Mouse (Mus musculus) cerebellum, adult 2 months (tissue): ENCODE results near the gene Mtcl1. TPM values are rescaled to one million over a fixed set of nuclear protein-coding genes. Genes with fewer than 3 reads are reported as not detected.
A peak's percentile ranks its signal among the peaks of the same experiment; 100 is the strongest.

Source experiments
- DNase-seq, 2 experiments: peaks; one replicate each; pipeline ENCODE4 v3.0.0; 2021
- H3K27ac ChIP-seq: fragments of 200-500 bp; 2 replicates; pipeline ENCODE4 v1.5.1; 2012; ENCODE audit warnings: low read length, control low read depth, inconsistent platforms; ENCODE audit not compliant: insufficient read depth
- H3K27me3 ChIP-seq: fragments of 200-500 bp; 2 replicates; pipeline ENCODE4 v1.6.1; 2012; ENCODE audit warnings: inconsistent platforms, mild to moderate bottlenecking, low read length, moderate library complexity; ENCODE audit not compliant: control insufficient read depth, insufficient read depth
- H3K4me1 ChIP-seq: fragments of 200-500 bp; 2 replicates; pipeline ENCODE4 v1.6.1; 2011; ENCODE audit warnings: low read length; ENCODE audit not compliant: control insufficient read depth, insufficient read depth
- H3K4me3 ChIP-seq: fragments of 200-500 bp; replicated peaks from 2 replicates; pipeline ENCODE3; 2011; ENCODE audit warnings: mild to moderate bottlenecking, low read depth, low read length, control low read depth; ENCODE audit not compliant: insufficient read depth
- CTCF ChIP-seq: fragments of 200-500 bp; IDR thresholded peaks from 2 replicates; pipeline ENCODE4 v1.5.1; 2011; ENCODE audit warnings: low read depth, mild to moderate bottlenecking, control low read depth, low read length, moderate library complexity, borderline replicate concordance; ENCODE audit not compliant: insufficient read depth
- POLR2A ChIP-seq: fragments of 200-500 bp; IDR thresholded peaks from 2 replicates; pipeline ENCODE4 v1.6.1; 2011; ENCODE audit warnings: low read length, control low read depth, borderline replicate concordance; ENCODE audit not compliant: insufficient read depth
- WGBS: fragments of 180-500 bp; shearing (Covaris S2); methylation state at CpG from one replicate; pipeline ENCODE4 v1.1.7; 2018; 5-methylcytosine and 5-hydroxymethylcytosine counted together
- polyA plus RNA-seq: library from polyadenylated mRNA; depleted of rRNA; stranded (reverse); fragments of >200 nt; gene quantifications from 2 replicates; pipeline ENCODE4 v1.2.3, GENCODE M21; 2012

Mtcl1 gene
- polyA plus RNA-seq, 1 experiment: 106 TPM

GRCm38 (mm10) chr17:66350689-66351088 is 98.9 kb downstream of the Mtcl1 start:
- DNase-seq: no peak
- no peak overlapping the region; the same call in 1 of the 2 replicates for H3K27ac ChIP-seq
- H3K4me3 ChIP-seq: no peak overlapping the region
- H3K4me1 ChIP-seq: peaks cover 25% of the 10 kb centered on the region
- no peak for TF ChIP-seq CTCF
- TF ChIP-seq POLR2A: no peak
- 70% methylated on average over 11 of the region's 11 CpGs for WGBS
- H3K27me3 ChIP-seq: no peaks in the 10 kb centered on the region

DNA sequence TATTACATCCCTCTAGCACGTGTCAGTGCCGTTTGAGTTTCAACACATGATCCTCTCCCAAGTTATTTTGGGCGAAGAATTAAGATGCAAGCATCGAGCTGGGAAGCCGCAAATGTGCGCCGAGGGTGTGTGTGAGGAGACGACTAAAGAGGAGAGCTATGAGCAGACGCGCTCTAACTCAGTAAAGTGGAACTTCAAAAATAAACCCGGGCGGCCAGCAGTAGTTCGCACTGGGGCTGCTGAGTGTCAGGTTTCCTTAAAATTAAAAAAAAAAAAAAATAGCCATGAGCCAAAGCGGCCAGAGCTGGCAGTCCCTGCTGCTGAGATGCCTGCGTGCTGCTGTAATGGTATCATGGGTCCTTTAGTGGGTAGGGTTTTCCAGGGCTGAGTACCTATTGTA is 99.4 kb downstream of the Mtcl1 start:
- no peak for DNase-seq
- H3K27ac ChIP-seq: no peak overlapping the region

GRCm38 (mm10) chr17:66346378-66346777 is 103.2 kb downstream of the Mtcl1 start:
- no peak overlapping the region for H3K4me3 ChIP-seq
- peaks cover 56% of the 10 kb centered on the region for H3K4me1 ChIP-seq
- no peaks in the 10 kb centered on the region for H3K27me3 ChIP-seq
- no peak for DNase-seq
- H3K27ac ChIP-seq: peak overlapping the region; percentile 27; the same call in 1 of the 2 replicates
- 48% methylated on average over 11 of the region's 11 CpGs for WGBS
- TF ChIP-seq CTCF (no peak), POLR2A (no peak)

More for the DNA sequence above, 99.4 kb downstream of the Mtcl1 start:
- Histone ChIP-seq H3K4me3 (no peak overlapping the region), H3K4me1 (peaks cover 31% of the 10 kb centered on the region), H3K27me3 (no peaks in the 10 kb centered on the region)
- WGBS: 60% methylated on average over 15 of the region's 15 CpGs
- no peak for TF ChIP-seq CTCF
- TF ChIP-seq POLR2A: no peak

DNA sequence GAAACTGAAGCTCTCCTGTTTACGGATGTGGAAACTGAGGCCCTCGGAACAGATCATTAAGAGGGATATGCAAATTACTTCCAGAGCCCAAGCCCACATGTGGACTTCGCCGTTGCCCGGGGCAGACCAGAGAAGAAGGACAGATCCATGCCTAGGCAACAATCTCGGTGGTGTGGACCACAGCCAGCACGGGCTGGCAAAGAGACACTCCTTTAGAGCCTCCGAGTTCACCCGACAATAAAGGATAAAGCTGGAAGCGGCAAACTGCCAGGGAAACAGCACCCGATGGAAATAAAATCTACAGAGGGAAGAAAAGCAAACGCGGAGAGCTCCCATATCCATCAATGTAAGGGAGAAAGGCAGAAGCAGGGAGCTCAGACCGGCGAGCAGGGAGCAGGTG is 103.9 kb downstream of the Mtcl1 start:
- DNase-seq: peak; percentile 83 to 84
- 5% methylated on average over 15 of the region's 15 CpGs for WGBS
- Histone ChIP-seq H3K4me1 (peaks cover 62% of the 10 kb centered on the region), H3K4me3 (no peak overlapping the region), H3K27me3 (no peaks in the 10 kb centered on the region), H3K27ac (peak overlapping the region; percentile 3; the same call in 1 of the 2 replicates)
- no peak for TF ChIP-seq POLR2A
- no peak for TF ChIP-seq CTCF

DNA sequence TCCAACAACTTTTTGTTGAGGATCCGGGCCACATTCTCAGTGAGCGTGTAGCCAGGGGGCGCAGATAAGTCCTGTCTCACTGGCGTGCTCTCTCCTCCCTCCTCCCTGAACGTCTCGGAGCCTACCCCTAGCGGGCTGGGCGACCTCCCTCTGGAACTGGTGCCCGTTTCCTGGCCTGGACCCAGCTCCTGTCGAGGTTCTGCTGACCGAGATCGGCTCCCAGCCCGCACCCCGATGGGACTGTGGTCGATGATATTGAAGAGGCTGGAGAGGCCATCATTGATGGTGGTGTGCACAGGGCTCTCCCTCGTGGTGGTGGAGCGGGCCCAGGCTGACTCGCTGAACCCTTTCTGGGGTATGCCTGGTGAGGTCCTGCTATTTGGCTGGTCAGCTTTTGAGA is 106.6 kb downstream of the Mtcl1 start:
- H3K4me3 ChIP-seq: no peak overlapping the region
- no peaks in the 10 kb centered on the region for H3K27me3 ChIP-seq
- TF ChIP-seq CTCF: no peak
- no peak for TF ChIP-seq POLR2A
- 17% methylated on average over 18 of the region's 18 CpGs for WGBS
- H3K27ac ChIP-seq: peak overlapping the region; percentile 40
- peaks cover 77% of the 10 kb centered on the region for H3K4me1 ChIP-seq
- DNase-seq: peak in 1 of 2 experiments; percentile 60

- peaks cover 73% of the 10 kb centered on the region for H3K4me1 ChIP-seq
- H3K27me3 ChIP-seq: no peaks in the 10 kb centered on the region
- no peak for TF ChIP-seq CTCF
- 12% methylated on average over 6 of the region's 6 CpGs for WGBS
- H3K4me3 ChIP-seq: no peak overlapping the region
- peak overlapping the region; percentile 11 for H3K27ac ChIP-seq
- DNase-seq: no peak
Measured at GRCm38 (mm10) chr17:66341670-66342069, 107.9 kb downstream of the Mtcl1 start.

DNA sequence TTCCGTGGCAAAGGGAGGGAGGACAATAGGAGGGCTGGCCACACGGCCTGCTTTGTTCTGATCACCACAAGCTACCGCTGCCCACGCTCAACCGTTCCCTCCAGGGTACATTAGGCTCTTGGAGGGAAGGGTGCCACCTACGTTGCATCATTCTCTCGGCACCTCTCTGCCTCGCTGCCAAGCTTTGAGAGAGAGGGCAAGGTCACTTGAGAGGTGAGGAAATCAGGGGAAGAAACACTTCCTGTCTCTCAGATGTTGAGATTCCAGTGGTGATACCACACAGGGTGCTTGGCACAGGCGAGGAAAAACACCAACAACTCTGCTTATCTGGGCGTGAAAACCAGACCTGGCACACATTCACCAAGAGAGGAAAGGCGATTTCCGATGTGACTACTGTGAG is 108.8 kb downstream of the Mtcl1 start:
- 12% methylated on average over 12 of the region's 12 CpGs for WGBS
- Histone ChIP-seq H3K4me3 (no peak overlapping the region), H3K27ac (peak overlapping the region; percentile 52), H3K27me3 (no peaks in the 10 kb centered on the region), H3K4me1 (peaks cover 70% of the 10 kb centered on the region)
- peak in 1 of 2 experiments; percentile 43 for DNase-seq
- TF ChIP-seq POLR2A: no peak
- no peak for TF ChIP-seq CTCF

GRCm38 (mm10) chr17:66337929-66338328 is 111.6 kb downstream of the Mtcl1 start:
- Histone ChIP-seq H3K27me3 (no peaks in the 10 kb centered on the region), H3K4me1 (peaks cover 48% of the 10 kb centered on the region), H3K27ac (no peak overlapping the region), H3K4me3 (no peak overlapping the region)
- TF ChIP-seq CTCF (no peak), POLR2A (no peak)
- 80% methylated on average over 13 of the region's 13 CpGs for WGBS
- DNase-seq: no peak
